Mouse (Mus musculus) stomach, adult 2 months (tissue): ENCODE measurements around the gene Serac1. TPM values are rescaled to one million over a fixed set of nuclear protein-coding genes. Genes with fewer than 3 reads are reported as not detected.

Source experiments
- polyA plus RNA-seq: library from polyadenylated mRNA; depleted of rRNA; stranded (reverse); fragments of >200 nt; gene quantifications from 2 replicates; pipeline ENCODE4 v1.2.3, GENCODE M21; 2012; rRNA removed

The Serac1 gene
- 0.77 and 0.93 TPM in 2 replicates for polyA plus RNA-seq

GRCm38 (mm10) chr17:6079287-6080122, at the start of gene Serac1, which contains the start of gene Gtf2h5:
Gene Serac1 (minus strand): TSS chr17:6079741.
Gene Gtf2h5 (plus strand): TSS chr17:6079786.

GRCm38 (mm10) chr17:6106361-6107014, 26.9 kb upstream of the Serac1 start, which contains the start of gene Tulp4:
Gene Tulp4 (plus strand): TSS chr17:6106437.

Other genes with a start within 250 kb of the Serac1 start
- 14.5 and 18.2 TPM in 2 replicates for gene Snx9, start 238.4 kb downstream of the Serac1 start, polyA plus RNA-seq
- gene Synj2, start 138.5 kb downstream of the Serac1 start, polyA plus RNA-seq: 3.3 and 3.5 TPM in 2 replicates
- 2.3 and 2.6 TPM in 2 replicates for gene Gtf2h5, start within 50 bp of the Serac1 start, polyA plus RNA-seq
- gene Tulp4, start 26.7 kb upstream of the Serac1 start, polyA plus RNA-seq: 23.3 and 23.6 TPM in 2 replicates
- gene Tmem181a, start 177.1 kb upstream of the Serac1 start, polyA plus RNA-seq: 9.7 and 12.1 TPM in 2 replicates
- 0.90 and 1.2 TPM in 2 replicates for gene Dynlt1a, start 237.8 kb upstream of the Serac1 start, polyA plus RNA-seq